Mouse (Mus musculus) subcutaneous adipose tissue, adult 2 months (tissue): ENCODE measurements around the gene Npc1l1. TPM values are rescaled to one million over a fixed set of nuclear protein-coding genes. Genes with fewer than 3 reads are reported as not detected.

Source experiments
- polyA plus RNA-seq: library from polyadenylated mRNA; depleted of rRNA; stranded (reverse); fragments of >200 nt; gene quantifications from 2 replicates; pipeline ENCODE4 v1.2.3, GENCODE M21; 2012; ENCODE audit warnings: low replicate concordance; rRNA removed

The Npc1l1 gene
- 0.14 and 0.42 TPM in 2 replicates for polyA plus RNA-seq

DNA sequence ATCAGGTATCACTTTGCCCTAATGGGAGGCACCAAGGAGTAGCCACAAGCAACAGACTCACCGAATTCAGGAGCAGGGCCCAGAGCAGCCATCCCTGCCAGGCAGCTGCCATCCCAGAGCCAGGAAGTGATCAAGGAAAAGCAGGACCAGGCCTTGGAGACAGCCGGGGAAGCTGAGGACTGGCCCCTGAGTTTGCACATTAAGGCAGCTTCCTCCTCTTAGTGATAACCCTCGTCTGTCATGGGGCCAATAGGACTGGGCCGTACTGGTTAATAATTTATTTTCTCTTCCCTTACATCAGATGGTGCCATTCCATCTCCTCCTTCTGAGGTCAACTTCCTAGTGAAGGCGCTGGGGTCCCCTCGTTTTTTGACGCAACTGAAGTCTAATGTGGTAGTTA, at the start of gene Npc1l1:
Npc1l1 (minus strand) TSS at position 132 of the 400 bp plus-strand sequence.

DNA sequence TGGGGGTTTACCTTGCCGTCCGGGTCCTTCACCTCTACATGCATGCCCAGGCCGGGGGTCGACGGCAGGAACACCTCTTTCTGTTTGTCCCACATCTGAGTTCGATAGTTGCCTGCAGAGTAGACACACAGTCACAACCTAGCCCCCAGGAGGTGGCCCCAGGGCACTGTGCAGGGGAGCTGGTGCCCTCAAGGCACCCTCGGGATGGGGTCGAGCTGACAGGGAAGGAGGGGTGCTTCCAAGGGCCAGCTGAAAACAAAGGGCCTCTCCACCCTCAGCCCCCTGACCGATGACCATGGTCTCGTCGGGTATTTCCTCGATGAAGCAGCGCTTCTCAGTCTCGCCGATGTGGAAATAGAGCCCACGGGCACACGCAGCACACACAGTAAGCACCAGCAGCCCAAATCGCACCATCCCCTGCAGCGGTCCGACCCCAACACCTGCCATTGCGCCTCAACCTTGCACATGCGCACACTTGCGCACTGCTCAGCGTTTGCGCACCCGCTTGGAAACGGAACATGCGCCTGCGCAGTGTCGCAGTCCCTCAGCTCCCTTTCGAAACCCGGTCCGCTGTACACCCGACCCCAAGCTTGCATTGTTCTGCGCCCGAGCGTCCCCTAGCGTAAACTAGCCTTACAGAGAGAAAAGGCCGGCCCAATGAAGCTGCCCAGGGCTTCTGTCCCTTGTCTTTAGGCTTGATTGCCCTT, 44.6 kb upstream of the Npc1l1 start, which contains the start of gene Tmed4:
Tmed4 (minus strand) TSS at position 484 of the 707 bp plus-strand sequence.

DNA sequence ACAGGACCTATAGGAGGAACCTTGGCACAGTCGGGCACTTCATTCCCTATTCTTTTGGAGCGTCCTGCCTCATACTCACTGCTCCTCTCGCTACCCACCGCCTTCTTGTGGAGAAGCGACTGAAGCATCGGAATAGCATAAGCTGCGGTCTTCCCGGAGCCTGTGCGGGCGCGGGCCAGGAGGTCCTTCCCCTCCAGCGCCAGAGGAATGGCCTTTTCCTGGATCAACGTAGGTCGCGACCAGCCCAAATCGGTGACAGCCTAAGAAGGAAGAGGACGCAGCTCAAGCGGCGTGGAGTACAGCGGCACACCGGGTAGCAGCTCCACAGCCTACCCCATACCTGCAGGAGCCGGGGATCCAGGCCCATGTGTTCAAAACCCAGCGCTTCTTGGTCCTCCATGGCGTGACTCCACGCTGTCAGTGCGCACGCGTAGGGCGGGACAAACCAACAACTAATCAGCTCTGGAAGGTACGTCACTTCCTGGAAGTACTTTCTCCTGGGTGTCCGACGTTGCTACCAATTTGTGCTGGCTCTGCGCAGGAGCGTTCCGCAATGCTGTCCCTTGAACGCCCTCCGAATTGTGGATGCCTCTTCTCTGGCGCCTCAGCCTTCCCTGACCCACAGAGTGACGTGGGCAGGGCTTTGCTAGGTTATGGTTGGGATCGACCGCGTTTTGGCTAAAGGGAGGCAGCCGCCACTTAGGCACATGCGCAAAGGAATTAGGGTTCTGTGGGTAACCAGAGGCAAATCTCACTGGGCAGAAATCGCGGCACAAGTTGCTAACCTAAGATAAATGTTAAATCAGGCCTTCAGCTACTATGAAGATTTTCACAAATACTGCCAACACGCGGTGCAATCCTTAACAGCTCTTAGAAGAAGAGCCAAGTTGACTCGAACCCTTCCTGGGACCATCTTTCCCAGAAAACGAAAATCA, 37.6 kb upstream of the Npc1l1 start, which contains the start of gene Ddx56:
Ddx56 (minus strand) TSS at position 453 of the 935 bp plus-strand sequence.

DNA sequence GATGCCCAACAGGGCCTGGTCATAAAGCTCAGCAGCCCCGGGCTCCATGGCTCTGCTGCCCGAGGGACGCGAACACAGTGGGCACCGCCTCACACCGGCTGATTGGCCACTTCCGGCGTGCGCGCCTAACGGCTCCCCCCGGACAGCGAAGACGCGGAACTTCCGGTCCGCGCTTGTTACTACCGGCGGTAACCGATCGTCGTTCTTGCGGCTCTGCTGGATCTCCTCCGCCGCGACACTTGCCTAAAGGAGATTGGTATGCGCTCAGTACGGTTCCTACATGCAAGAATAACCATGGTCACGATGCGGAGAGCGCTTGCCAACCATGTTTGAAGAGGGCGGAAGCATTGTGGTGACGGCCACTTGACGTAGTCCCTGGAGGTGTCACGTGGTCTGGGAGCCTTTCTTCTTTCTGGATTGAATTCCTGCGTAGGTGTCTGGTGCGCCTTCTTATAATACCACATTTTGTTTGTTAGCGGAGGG, 29.8 kb downstream of the Npc1l1 start, which contains the start of gene Nudcd3:
Nudcd3 (minus strand) TSS at position 329 of the 483 bp plus-strand sequence.

DNA sequence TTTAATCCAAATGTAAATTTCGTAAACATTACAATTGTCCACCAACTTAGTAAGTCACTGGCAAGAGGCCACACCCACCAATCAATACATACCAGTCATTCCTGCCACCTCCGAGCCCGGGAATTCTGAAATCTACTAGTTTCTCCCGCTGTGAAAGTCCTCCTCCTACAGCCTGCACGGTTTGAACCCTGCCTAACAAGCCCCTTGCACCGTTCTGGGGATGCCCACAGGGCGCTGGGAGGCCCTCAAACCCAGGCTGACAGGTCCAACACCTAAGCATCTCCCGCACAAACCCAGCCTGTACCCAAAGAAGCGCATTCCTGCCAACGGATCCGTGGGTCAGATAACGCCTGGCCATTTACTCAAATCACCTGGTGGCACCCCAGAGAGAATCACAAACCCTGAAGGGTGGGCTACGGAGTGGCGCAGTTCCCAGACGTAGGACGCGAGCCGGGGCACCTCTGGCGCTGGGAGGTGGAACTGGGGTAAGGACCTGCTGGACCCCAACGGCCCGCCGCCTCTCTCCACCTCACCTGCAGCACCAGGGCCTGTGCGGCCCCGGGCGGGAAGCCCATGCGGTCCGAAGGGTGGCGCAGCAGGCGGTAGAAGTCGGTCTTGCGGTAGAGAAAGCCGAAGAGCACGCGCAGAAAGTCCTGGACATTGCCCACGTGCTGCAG, 30.4 kb downstream of the Npc1l1 start, which contains the start of gene A730071L15Rik:
A730071L15Rik (plus strand) TSS at position 620 of the 677 bp plus-strand sequence.

Other genes with a start within 250 kb of the Npc1l1 start
- 4.5 and 7.2 TPM in 2 replicates for gene Camk2b, start 163.8 kb downstream of the Npc1l1 start, polyA plus RNA-seq
- not detected in 2 replicates for gene A730071L15Rik, start 30.1 kb downstream of the Npc1l1 start, polyA plus RNA-seq
- 45.7 and 62.2 TPM in 2 replicates for gene Nudcd3, start 29.7 kb downstream of the Npc1l1 start, polyA plus RNA-seq
- gene Ddx56, start 37.6 kb upstream of the Npc1l1 start, polyA plus RNA-seq, result 41.4 and 53.5 TPM in 2 replicates
- 127 and 129 TPM in 2 replicates for gene Tmed4, start 44.7 kb upstream of the Npc1l1 start, polyA plus RNA-seq
- gene Ogdh, start 61.5 kb upstream of the Npc1l1 start, polyA plus RNA-seq, result 240 and 319 TPM in 2 replicates
- 29.4 and 50.4 TPM in 2 replicates for gene Zmiz2, start 158.9 kb upstream of the Npc1l1 start, polyA plus RNA-seq
- 983 and 1,438 TPM in 2 replicates for gene Ppia, start 185.3 kb upstream of the Npc1l1 start, polyA plus RNA-seq
- gene H2afv, start 214.3 kb upstream of the Npc1l1 start, polyA plus RNA-seq, result 37.4 and 90.6 TPM in 2 replicates
- 6.3 and 11.4 TPM in 2 replicates for gene Purb, start 245.8 kb upstream of the Npc1l1 start, polyA plus RNA-seq